8 mouse cellular contexts compared by ENCODE assay signal in genomic region chr12:82171591-82171990, GRCm38 (mm10). TPM values are rescaled to one million over a fixed set of nuclear protein-coding genes. Genes with fewer than 3 reads are reported as not detected.
A peak's percentile ranks its signal among the peaks of the same experiment; 100 is the strongest.
DNase-seq lines count a peak whose midpoint lies in the region; ATAC-seq lines count a peak whose summit lies in the region.

No protein-coding gene starts in this region.

- no peak overlapping the region for H3K9ac ChIP-seq in embryonic facial prominence, embryonic 15.5 days
- 0 out of 2 replicates have a peak overlapping the region, but pooled peaks have one; percentile 11 for H3K9ac ChIP-seq in hindbrain, embryonic 11.5 days (ENCODE audit: low read depth, low read length)

- peak; percentile 83 for DNase-seq in 416B (ENCODE audit: low read depth)
- DNase-seq in Muller cell, postnatal 12 days (ENCODE audit: inconsistent ontology term), result peak; percentile 54
- peak; percentile 43 for DNase-seq in hindbrain, embryonic 11.5 days (ENCODE audit: low spot score)
- DNase-seq in layer of hippocampus, adult 9-11 months, result peak; percentile 35
- peak; percentile 71 for DNase-seq in lung, postnatal 10 days
- peak; percentile 46 for DNase-seq in right cerebral cortex, postnatal 4 days

- H3K27me3 ChIP-seq in embryonic facial prominence, embryonic 15.5 days, result no peaks in the 10 kb centered on the region
- H3K27me3 ChIP-seq in hindbrain, embryonic 11.5 days (ENCODE audit: control insufficient read depth, insufficient read depth, low read length), result no peaks in the 10 kb centered on the region

- no peak for ATAC-seq in embryonic facial prominence, embryonic 15.5 days (ENCODE audit: insufficient number of reproducible peaks, low FRiP score, low TSS enrichment, low read depth)
- no peak for ATAC-seq in hindbrain, embryonic 11.5 days (ENCODE audit: low FRiP score)
- no peak for ATAC-seq in monocyte, adult 5-6 weeks (replicated peaks; ENCODE audit: insufficient number of reproducible peaks, low FRiP score, low TSS enrichment, poor library complexity, severe bottlenecking)

- no peaks in the 10 kb centered on the region for H3K9me3 ChIP-seq in embryonic facial prominence, embryonic 15.5 days (replicated peaks)
- H3K9me3 ChIP-seq in hindbrain, embryonic 11.5 days (ENCODE audit: control insufficient read depth, low read length), result no peaks in the 10 kb centered on the region

- H3K4me1 ChIP-seq in embryonic facial prominence, embryonic 15.5 days, result peaks cover 21% of the 10 kb centered on the region
- peaks cover 5% of the 10 kb centered on the region; the same call in 1 of the 2 replicates for H3K4me1 ChIP-seq in hindbrain, embryonic 11.5 days (replicated peaks; ENCODE audit: control insufficient read depth, insufficient read depth, low read length)

- no peaks in the 10 kb centered on the region for H3K36me3 ChIP-seq in embryonic facial prominence, embryonic 15.5 days
- H3K36me3 ChIP-seq in hindbrain, embryonic 11.5 days (ENCODE audit: control insufficient read depth, insufficient read depth, low read length), result no peaks in the 10 kb centered on the region

- H3K4me3 ChIP-seq in embryonic facial prominence, embryonic 15.5 days (replicated peaks), result peak overlapping the region; percentile 80
- H3K4me3 ChIP-seq in hindbrain, embryonic 11.5 days (ENCODE audit: low read depth, low read length), result peak overlapping the region; percentile 79; the same call in 1 of the 2 replicates

- 22% methylated on average over 10 of the region's 10 CpGs for WGBS in embryonic facial prominence, embryonic 15.5 days
- 28% methylated on average over 10 of the region's 10 CpGs for WGBS in hindbrain, embryonic 11.5 days

- no peak overlapping the region for H3K27ac ChIP-seq in embryonic facial prominence, embryonic 15.5 days (replicated peaks)
- H3K27ac ChIP-seq in hindbrain, embryonic 11.5 days (ENCODE audit: low read depth, low read length), result no peak overlapping the region

- peak overlapping the region; percentile 81 for H3K4me2 ChIP-seq in embryonic facial prominence, embryonic 15.5 days (replicated peaks)
- H3K4me2 ChIP-seq in hindbrain, embryonic 11.5 days (replicated peaks; ENCODE audit: low read depth, low read length), result peak overlapping the region; percentile 96

RNA-seq across cellular contexts. Expression of gene Sipa1l1, which starts 2.5 kb away (rescaled TPM):
- polyA plus RNA-seq in embryonic facial prominence, embryonic 15.5 days (2015; fragmentation: Nextera tagmentation; extraction: Ambion mirVana), result 26.7 and 29.8 TPM in 2 replicates
- 22.1 and 30.8 TPM in 2 replicates for polyA plus RNA-seq in hindbrain, embryonic 11.5 days (2014; fragmentation: Nextera tagmentation; extraction: Ambion mirVana)
- total RNA-seq in monocyte, adult 5-6 weeks (2017), result 44.5 to 87.6 TPM (median 61.0 TPM) in 3 replicates
